Mouse (Mus musculus): Measurements from ENCODE around the gene Cpne8. TPM values are rescaled to one million over a fixed set of nuclear protein-coding genes. Genes with fewer than 3 reads are reported as not detected.

The Cpne8 gene
- polyA plus RNA-seq, 1 experiment from 2014 or later: 26.4 TPM

DNA sequence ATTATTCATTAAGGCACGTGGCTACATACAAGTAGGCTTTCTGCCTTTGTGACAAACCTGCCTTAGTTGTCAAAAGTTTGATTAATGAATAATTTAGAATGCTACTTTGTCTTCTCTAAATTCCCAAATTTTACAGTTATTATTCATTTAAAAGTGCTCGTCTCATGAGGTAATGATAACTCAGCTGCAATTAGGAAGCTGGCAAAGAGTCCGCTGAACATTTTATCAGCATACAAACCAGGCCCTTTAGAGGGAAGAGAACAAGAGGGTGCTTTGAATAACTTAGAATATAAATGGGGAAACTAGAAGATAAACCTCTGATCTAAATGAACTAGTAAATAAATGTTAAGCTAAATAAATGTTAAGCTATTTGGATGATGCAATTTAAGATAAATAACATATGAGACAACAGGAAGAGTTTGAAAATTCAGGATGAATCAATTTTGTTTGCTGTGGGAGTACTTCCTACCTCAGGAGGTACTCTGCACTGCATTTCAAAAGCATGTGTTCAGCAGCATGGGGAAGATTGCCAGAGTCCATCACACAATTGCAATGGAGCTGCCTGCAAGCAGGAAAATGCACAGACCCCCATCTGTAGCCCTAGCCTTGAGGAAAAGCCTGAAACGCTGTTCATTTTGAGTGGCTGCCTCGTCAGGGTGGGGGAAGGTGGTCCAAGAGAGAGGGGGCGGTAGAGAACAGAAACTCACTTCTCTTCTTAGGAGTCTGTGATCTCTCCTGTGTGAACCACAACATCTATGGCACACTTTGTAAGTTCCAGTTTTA, 81.3 kb downstream of the Cpne8 start:
- H3K9me3 ChIP-seq (ENCODE audit: control insufficient read depth, low read length): no peaks in the 10 kb centered on the region
- WGBS: 52% methylated on average over 6 of the region's 6 CpGs

DNA sequence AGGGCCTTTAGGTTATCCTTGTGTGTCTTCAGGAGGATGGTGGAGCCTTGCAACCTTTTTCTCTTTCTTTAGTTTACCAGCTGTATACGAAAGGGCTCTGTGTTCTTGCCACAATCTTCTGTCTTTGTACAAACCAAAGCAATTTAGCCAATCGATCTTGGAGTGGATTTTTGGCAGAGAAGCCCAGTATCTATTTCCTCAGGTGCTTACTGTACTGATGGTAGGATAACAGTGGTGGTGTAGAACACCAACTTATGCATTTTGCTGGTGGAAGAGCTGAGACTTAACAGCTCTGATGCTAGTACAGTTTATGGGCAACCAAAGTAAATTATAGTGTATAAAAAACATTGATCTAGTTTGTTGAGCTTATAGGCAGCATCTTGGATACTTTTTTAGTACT, 83.6 kb downstream of the Cpne8 start:
- WGBS: 88% methylated on average over 2 of the region's 2 CpGs
- Histone ChIP-seq H3K4me1 (ENCODE audit: control insufficient read depth, insufficient read depth, low read depth, low read length) (no peaks in the 10 kb centered on the region), H3K4me2 (ENCODE audit: low read length) (no peak overlapping the region), H3K9me3 (ENCODE audit: control insufficient read depth, low read length) (no peaks in the 10 kb centered on the region), H3K27ac (ENCODE audit: low read depth, low read length) (no peak overlapping the region), H3K27me3 (replicated peaks; ENCODE audit: control insufficient read depth, insufficient read depth, low read length) (no peaks in the 10 kb centered on the region), H3K36me3 (ENCODE audit: control insufficient read depth, insufficient read depth, low read length) (no peaks in the 10 kb centered on the region), H3K4me3 (ENCODE audit: low read length) (no peak overlapping the region), H3K9ac (ENCODE audit: low read depth, low read length) (no peak overlapping the region)
- ATAC-seq: no peak

More for the DNA sequence above, 81.3 kb downstream of the Cpne8 start:
- Histone ChIP-seq H3K27me3 (replicated peaks; ENCODE audit: control insufficient read depth, insufficient read depth, low read length) (no peaks in the 10 kb centered on the region), H3K4me1 (ENCODE audit: control insufficient read depth, insufficient read depth, low read depth, low read length) (no peaks in the 10 kb centered on the region), H3K36me3 (ENCODE audit: control insufficient read depth, insufficient read depth, low read length) (no peaks in the 10 kb centered on the region), H3K4me3 (ENCODE audit: low read length) (no peak overlapping the region), H3K27ac (ENCODE audit: low read depth, low read length) (no peak overlapping the region), H3K4me2 (ENCODE audit: low read length) (no peak overlapping the region), H3K9ac (ENCODE audit: low read depth, low read length) (no peak overlapping the region)
- ATAC-seq: no peak

DNA sequence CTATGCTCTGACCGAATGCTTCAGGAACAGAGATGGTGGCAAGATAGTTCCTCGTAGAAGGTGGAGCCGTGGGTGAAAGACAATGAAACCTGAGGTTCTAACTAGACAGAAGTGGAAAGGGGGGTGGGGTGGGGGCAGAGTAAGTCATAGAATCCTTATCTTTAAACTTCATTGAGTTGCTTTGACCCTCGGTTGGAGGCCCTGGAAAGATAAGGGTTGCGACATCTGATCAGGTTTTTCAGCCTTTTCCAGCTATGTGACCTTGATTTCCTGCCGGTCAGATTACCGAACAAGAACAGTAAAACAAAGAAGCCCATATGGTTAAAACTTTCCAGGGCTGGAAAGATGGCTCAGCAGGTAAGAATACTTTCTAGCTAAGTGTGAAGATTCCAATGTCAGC, 89.6 kb downstream of the Cpne8 start:
- 88% methylated on average over 7 of the region's 7 CpGs for WGBS
- no peak overlapping the region for H3K4me3 ChIP-seq (ENCODE audit: low read length)
- ATAC-seq: no peak
- H3K9me3 ChIP-seq (ENCODE audit: control insufficient read depth, low read length): no peaks in the 10 kb centered on the region
- H3K9ac ChIP-seq (ENCODE audit: low read depth, low read length): no peak overlapping the region
- H3K27me3 ChIP-seq (replicated peaks; ENCODE audit: control insufficient read depth, insufficient read depth, low read length): no peaks in the 10 kb centered on the region
- H3K27ac ChIP-seq (ENCODE audit: low read depth, low read length): no peak overlapping the region
- no peaks in the 10 kb centered on the region for H3K4me1 ChIP-seq (ENCODE audit: control insufficient read depth, insufficient read depth, low read depth, low read length)
- no peak overlapping the region for H3K4me2 ChIP-seq (ENCODE audit: low read length)
- H3K36me3 ChIP-seq (ENCODE audit: control insufficient read depth, insufficient read depth, low read length): no peaks in the 10 kb centered on the region

DNA sequence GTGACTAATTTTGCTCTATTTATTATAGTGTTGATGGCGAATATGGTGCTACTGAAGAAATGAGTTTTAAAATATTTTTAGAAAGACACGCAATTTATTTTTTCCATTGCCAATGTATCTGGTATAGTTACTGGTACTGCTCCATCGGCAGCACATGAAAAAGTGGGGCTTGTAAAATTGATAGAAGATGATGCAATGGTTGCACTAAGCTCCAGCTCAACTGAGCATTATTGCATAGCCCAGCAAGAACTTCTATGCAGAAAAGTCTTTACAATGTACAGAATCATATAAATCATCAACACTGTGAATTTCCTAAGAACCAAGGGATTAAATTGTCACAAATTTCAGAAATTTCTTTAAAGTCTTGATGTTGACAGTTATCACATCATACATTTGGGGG, 101.8 kb downstream of the Cpne8 start:
- ATAC-seq: no peak
- H3K36me3 ChIP-seq (ENCODE audit: control insufficient read depth, insufficient read depth, low read length): no peaks in the 10 kb centered on the region
- H3K27me3 ChIP-seq (replicated peaks; ENCODE audit: control insufficient read depth, insufficient read depth, low read length): no peaks in the 10 kb centered on the region
- no peak overlapping the region for H3K9ac ChIP-seq (ENCODE audit: low read depth, low read length)
- 96% methylated on average over 3 of the region's 3 CpGs for WGBS
- H3K9me3 ChIP-seq (ENCODE audit: control insufficient read depth, low read length): no peaks in the 10 kb centered on the region
- no peak overlapping the region for H3K27ac ChIP-seq (ENCODE audit: low read depth, low read length)
- no peak overlapping the region for H3K4me2 ChIP-seq (ENCODE audit: low read length)
- no peak overlapping the region for H3K4me3 ChIP-seq (ENCODE audit: low read length)
- H3K4me1 ChIP-seq (ENCODE audit: control insufficient read depth, insufficient read depth, low read depth, low read length): no peaks in the 10 kb centered on the region

DNA sequence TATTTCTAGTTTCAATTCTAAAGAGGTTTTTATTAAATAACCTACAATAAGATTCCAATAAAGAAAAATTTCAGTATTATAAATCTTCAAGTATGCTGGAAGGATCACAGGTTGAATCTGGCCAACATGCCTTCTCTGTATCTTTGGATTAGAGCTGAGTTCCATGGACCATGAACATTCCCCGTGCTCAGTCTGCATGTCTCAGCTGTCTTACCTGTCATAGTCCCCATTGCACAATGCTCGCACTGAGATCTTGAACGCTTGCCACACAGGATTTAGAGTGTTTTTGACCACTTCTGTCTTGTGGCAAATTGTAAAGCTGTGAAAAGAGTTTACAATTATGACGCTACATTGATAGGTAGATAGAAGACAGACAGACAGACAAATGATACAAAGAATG, 110.0 kb downstream of the Cpne8 start:
- 89% methylated on average over 4 of the region's 4 CpGs for WGBS
- H3K4me3 ChIP-seq (ENCODE audit: low read length): no peak overlapping the region
- H3K27me3 ChIP-seq (replicated peaks; ENCODE audit: control insufficient read depth, insufficient read depth, low read length): no peaks in the 10 kb centered on the region
- no peaks in the 10 kb centered on the region for H3K4me1 ChIP-seq (ENCODE audit: control insufficient read depth, insufficient read depth, low read depth, low read length)
- H3K9me3 ChIP-seq (ENCODE audit: control insufficient read depth, low read length): no peaks in the 10 kb centered on the region
- no peak overlapping the region for H3K9ac ChIP-seq (ENCODE audit: low read depth, low read length)
- H3K4me2 ChIP-seq (ENCODE audit: low read length): no peak overlapping the region
- H3K36me3 ChIP-seq (ENCODE audit: control insufficient read depth, insufficient read depth, low read length): no peaks in the 10 kb centered on the region
- no peak for ATAC-seq
- no peak overlapping the region for H3K27ac ChIP-seq (ENCODE audit: low read depth, low read length)

DNA sequence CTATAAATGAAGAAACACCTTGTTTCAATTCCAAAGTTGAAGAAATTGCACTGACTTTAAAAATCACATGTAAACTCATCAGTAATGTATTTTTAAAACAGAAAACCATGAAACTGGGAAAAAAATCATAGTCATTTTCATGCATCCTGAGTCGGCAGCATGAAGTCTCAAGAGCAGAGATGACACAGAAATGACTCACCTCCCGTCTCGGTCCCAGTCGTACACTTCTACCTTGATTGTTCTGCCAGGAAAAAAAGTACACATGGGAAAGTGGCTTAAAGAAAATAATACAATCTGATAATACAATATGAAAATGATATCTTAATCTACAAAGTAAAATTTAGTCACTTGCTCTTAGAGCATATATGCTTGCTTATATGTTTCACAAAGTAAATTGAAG, 111.2 kb downstream of the Cpne8 start:
- Histone ChIP-seq H3K27ac (ENCODE audit: low read depth, low read length) (no peak overlapping the region), H3K4me3 (ENCODE audit: low read length) (no peak overlapping the region), H3K27me3 (replicated peaks; ENCODE audit: control insufficient read depth, insufficient read depth, low read length) (no peaks in the 10 kb centered on the region), H3K4me1 (ENCODE audit: control insufficient read depth, insufficient read depth, low read depth, low read length) (no peaks in the 10 kb centered on the region), H3K9ac (ENCODE audit: low read depth, low read length) (no peak overlapping the region), H3K4me2 (ENCODE audit: low read length) (no peak overlapping the region), H3K36me3 (ENCODE audit: control insufficient read depth, insufficient read depth, low read length) (no peaks in the 10 kb centered on the region), H3K9me3 (ENCODE audit: control insufficient read depth, low read length) (no peaks in the 10 kb centered on the region)
- WGBS: 76% methylated on average over 4 of the region's 4 CpGs
- no peak for ATAC-seq

DNA sequence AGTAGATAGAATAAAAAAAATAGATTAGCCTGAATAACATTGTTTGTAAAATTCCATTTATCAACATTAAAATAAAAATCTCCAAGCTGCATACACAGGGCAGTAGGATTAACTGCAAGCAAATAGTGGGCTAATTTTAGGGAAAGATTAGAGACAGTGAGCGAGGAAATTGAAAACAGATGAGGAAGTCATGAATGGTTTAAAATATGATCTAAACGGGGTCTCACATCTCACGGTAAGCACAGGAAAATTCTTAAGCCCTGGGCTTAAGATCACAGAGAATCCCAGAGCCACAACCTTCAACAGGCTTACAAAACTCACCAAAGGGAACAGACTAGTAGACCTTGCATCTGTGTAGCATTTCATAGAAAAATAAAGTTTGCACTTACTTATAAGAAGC, 115.2 kb downstream of the Cpne8 start:
- Histone ChIP-seq H3K27me3 (replicated peaks; ENCODE audit: control insufficient read depth, insufficient read depth, low read length) (no peaks in the 10 kb centered on the region), H3K36me3 (ENCODE audit: control insufficient read depth, insufficient read depth, low read length) (no peaks in the 10 kb centered on the region), H3K9ac (ENCODE audit: low read depth, low read length) (no peak overlapping the region), H3K4me3 (ENCODE audit: low read length) (no peak overlapping the region), H3K4me1 (ENCODE audit: control insufficient read depth, insufficient read depth, low read depth, low read length) (no peaks in the 10 kb centered on the region), H3K9me3 (ENCODE audit: control insufficient read depth, low read length) (no peaks in the 10 kb centered on the region), H3K4me2 (ENCODE audit: low read length) (no peak overlapping the region), H3K27ac (ENCODE audit: low read depth, low read length) (no peak overlapping the region)
- ATAC-seq: no peak
- 83% methylated on average over 3 of the region's 3 CpGs for WGBS

DNA sequence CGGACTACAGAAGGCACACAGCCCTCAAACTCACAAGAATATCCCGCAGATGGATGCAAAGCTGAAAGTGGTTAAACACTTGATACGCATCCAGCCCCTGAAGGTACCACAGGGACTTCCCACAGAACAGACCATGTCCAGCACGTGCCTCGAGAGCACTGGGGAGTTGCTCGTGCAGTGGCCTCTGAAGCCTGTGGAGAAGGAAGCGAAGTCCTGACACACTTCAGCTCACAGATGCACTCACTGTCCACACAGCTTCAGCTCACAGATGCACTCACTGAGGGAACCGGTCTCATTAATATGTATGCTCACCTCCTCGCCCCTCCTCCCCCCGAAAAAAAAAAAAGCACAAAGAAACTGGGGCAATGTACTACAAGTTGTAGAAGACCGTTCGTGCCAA, 117.6 kb downstream of the Cpne8 start:
- H3K9ac ChIP-seq (ENCODE audit: low read depth, low read length): no peak overlapping the region
- no peak overlapping the region for H3K4me2 ChIP-seq (ENCODE audit: low read length)
- no peaks in the 10 kb centered on the region for H3K4me1 ChIP-seq (ENCODE audit: control insufficient read depth, insufficient read depth, low read depth, low read length)
- ATAC-seq: no peak
- no peak overlapping the region for H3K27ac ChIP-seq (ENCODE audit: low read depth, low read length)
- H3K4me3 ChIP-seq (ENCODE audit: low read length): no peak overlapping the region
- WGBS: 41% methylated on average over 12 of the region's 12 CpGs
- no peaks in the 10 kb centered on the region for H3K27me3 ChIP-seq (replicated peaks; ENCODE audit: control insufficient read depth, insufficient read depth, low read length)
- no peaks in the 10 kb centered on the region for H3K36me3 ChIP-seq (ENCODE audit: control insufficient read depth, insufficient read depth, low read length)
- no peaks in the 10 kb centered on the region for H3K9me3 ChIP-seq (ENCODE audit: control insufficient read depth, low read length)

DNA sequence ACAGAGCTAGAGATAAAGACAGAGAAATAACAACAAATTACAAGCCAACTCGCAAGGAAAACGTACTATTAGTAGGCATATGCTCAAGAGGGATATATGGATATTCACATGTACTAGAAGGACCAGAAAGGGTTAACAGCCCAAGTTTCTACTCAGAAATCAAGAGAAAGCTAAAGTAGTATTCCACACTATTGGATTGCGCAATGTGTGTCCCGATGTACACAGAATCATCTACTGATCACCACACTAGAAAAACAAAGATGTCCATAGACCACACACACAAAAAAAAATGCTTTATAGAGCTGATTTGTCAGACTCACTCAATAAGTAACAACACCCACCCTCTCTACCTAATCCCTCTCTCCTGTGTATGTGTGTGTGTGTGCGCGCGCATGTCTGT, 130.6 kb downstream of the Cpne8 start:
- Histone ChIP-seq H3K4me1 (ENCODE audit: control insufficient read depth, insufficient read depth, low read depth, low read length) (no peaks in the 10 kb centered on the region), H3K27me3 (replicated peaks; ENCODE audit: control insufficient read depth, insufficient read depth, low read length) (no peaks in the 10 kb centered on the region), H3K9ac (ENCODE audit: low read depth, low read length) (no peak overlapping the region), H3K9me3 (ENCODE audit: control insufficient read depth, low read length) (no peaks in the 10 kb centered on the region), H3K4me3 (ENCODE audit: low read length) (no peak overlapping the region), H3K36me3 (ENCODE audit: control insufficient read depth, insufficient read depth, low read length) (no peaks in the 10 kb centered on the region), H3K27ac (ENCODE audit: low read depth, low read length) (no peak overlapping the region), H3K4me2 (ENCODE audit: low read length) (no peak overlapping the region)
- WGBS: 98% methylated on average over 7 of the region's 7 CpGs
- no peak for ATAC-seq

Data from hindbrain, embryonic 16.5 days (tissue).